ENCODE assay signal across 20 mouse cellular contexts in genomic region chr11:49645677-49646076, GRCm38 (mm10). TPM values are rescaled to one million over a fixed set of nuclear protein-coding genes. Genes with fewer than 3 reads are reported as not detected.
DNase-seq lines count a peak whose midpoint lies in the region; ATAC-seq and TF ChIP-seq lines count a peak whose summit lies in the region.
"Had no signal": no experiment of that assay in that cellular context is flagged by ENCODE, and none has a peak within 500 bp of the region (broad histone marks: within the 10 kb centered on the region; RNA-seq: fewer than 3 reads in every experiment).

No protein-coding gene starts in this region.

- H3K4me1 ChIP-seq in heart, postnatal 0 days (ENCODE audit: control insufficient read depth, insufficient read depth) = peaks cover 9% of the 10 kb centered on the region
- H3K4me1 ChIP-seq in heart, adult 2 months (ENCODE audit: control insufficient read depth, insufficient read depth, low read length) = no peaks in the 10 kb centered on the region
- peaks cover 8% of the 10 kb centered on the region for H3K4me1 ChIP-seq in kidney, embryonic 15.5 days
- no peaks in the 10 kb centered on the region for H3K4me1 ChIP-seq in midbrain, embryonic 13.5 days (replicated peaks)
- no peaks in the 10 kb centered on the region for H3K4me1 ChIP-seq in midbrain, embryonic 15.5 days
- H3K4me1 ChIP-seq in limb, embryonic 14.5 days (ENCODE audit: control insufficient read depth, insufficient read depth, low read length) = 0 out of 2 replicates have a peak, but pooled peaks cover 2% of the 10 kb centered on the region
- H3K4me1 ChIP-seq: forebrain, embryonic 13.5 days had no signal

- H3K9ac ChIP-seq in heart, postnatal 0 days (replicated peaks; ENCODE audit: low read depth, low read length) = no peak overlapping the region
- no peak overlapping the region for H3K9ac ChIP-seq in heart, adult 2 months (ENCODE audit: low read depth, low read length)
- H3K9ac ChIP-seq in kidney, embryonic 15.5 days = no peak overlapping the region
- H3K9ac ChIP-seq in midbrain, embryonic 13.5 days (replicated peaks) = no peak overlapping the region
- H3K9ac ChIP-seq in midbrain, embryonic 15.5 days = no peak overlapping the region
- no peak overlapping the region for H3K9ac ChIP-seq in limb, embryonic 14.5 days (ENCODE audit: low read depth, low read length, severe bottlenecking)
- H3K9ac ChIP-seq: forebrain, embryonic 13.5 days; forebrain, postnatal 0 days; heart, embryonic 13.5 days had no signal

- no peak overlapping the region for H3K4me2 ChIP-seq in heart, postnatal 0 days (ENCODE audit: low read depth, low read length)
- H3K4me2 ChIP-seq in kidney, embryonic 15.5 days = no peak overlapping the region
- H3K4me2 ChIP-seq in midbrain, embryonic 13.5 days (replicated peaks) = no peak overlapping the region
- H3K4me2 ChIP-seq in midbrain, embryonic 15.5 days = no peak overlapping the region
- H3K4me2 ChIP-seq in limb, embryonic 14.5 days (replicated peaks; ENCODE audit: low read depth, low read length, severe bottlenecking) = no peak overlapping the region
- H3K4me2 ChIP-seq: forebrain, embryonic 13.5 days; heart, embryonic 13.5 days had no signal

- no peaks in the 10 kb centered on the region for H3K79me2 ChIP-seq in heart, adult 2 months (replicated peaks; ENCODE audit: control insufficient read depth, insufficient read depth, low read length)

- no peak overlapping the region for H3K27ac ChIP-seq in heart, postnatal 0 days (ENCODE audit: low read depth)
- H3K27ac ChIP-seq in heart, adult 2 months = no peak overlapping the region
- no peak overlapping the region; the same call in 1 of the 2 replicates for H3K27ac ChIP-seq in kidney, embryonic 15.5 days
- H3K27ac ChIP-seq in midbrain, embryonic 13.5 days = no peak overlapping the region
- H3K27ac ChIP-seq in midbrain, embryonic 15.5 days = no peak overlapping the region
- H3K27ac ChIP-seq in limb, embryonic 14.5 days (replicated peaks; ENCODE audit: low read depth, low read length) = no peak overlapping the region
- H3K27ac ChIP-seq: embryonic facial prominence, embryonic 10.5 days; forebrain, embryonic 13.5 days; gastrocnemius, adult 2 months; heart, embryonic 13.5 days; hindbrain, embryonic 10.5 days had no signal

- H3K27me3 ChIP-seq in heart, postnatal 0 days (ENCODE audit: control insufficient read depth, insufficient read depth, low read length) = no peaks in the 10 kb centered on the region
- H3K27me3 ChIP-seq in heart, adult 2 months (ENCODE audit: control insufficient read depth, insufficient read depth, low read length) = no peaks in the 10 kb centered on the region
- no peaks in the 10 kb centered on the region for H3K27me3 ChIP-seq in kidney, embryonic 15.5 days
- no peaks in the 10 kb centered on the region for H3K27me3 ChIP-seq in midbrain, embryonic 13.5 days
- H3K27me3 ChIP-seq in midbrain, embryonic 15.5 days (replicated peaks) = no peaks in the 10 kb centered on the region
- no peaks in the 10 kb centered on the region for H3K27me3 ChIP-seq in limb, embryonic 14.5 days (ENCODE audit: control insufficient read depth, insufficient read depth, low read length)
- H3K27me3 ChIP-seq: forebrain, embryonic 13.5 days; heart, embryonic 13.5 days had no signal

- no peaks in the 10 kb centered on the region for H3K9me3 ChIP-seq in heart, postnatal 0 days (replicated peaks; ENCODE audit: control insufficient read depth, low read length)
- no peaks in the 10 kb centered on the region for H3K9me3 ChIP-seq in kidney, embryonic 15.5 days (replicated peaks)
- no peaks in the 10 kb centered on the region for H3K9me3 ChIP-seq in midbrain, embryonic 13.5 days
- no peaks in the 10 kb centered on the region for H3K9me3 ChIP-seq in midbrain, embryonic 15.5 days
- H3K9me3 ChIP-seq in limb, embryonic 14.5 days (ENCODE audit: control insufficient read depth, low read length) = no peaks in the 10 kb centered on the region
- H3K9me3 ChIP-seq: embryonic facial prominence, embryonic 10.5 days; forebrain, embryonic 13.5 days; heart, embryonic 13.5 days; hindbrain, embryonic 10.5 days had no signal

- H3K36me3 ChIP-seq in heart, postnatal 0 days (replicated peaks; ENCODE audit: control insufficient read depth, insufficient read depth, low read length) = no peaks in the 10 kb centered on the region; the same call in 1 of the 2 replicates
- no peaks in the 10 kb centered on the region for H3K36me3 ChIP-seq in heart, adult 2 months (ENCODE audit: control insufficient read depth, insufficient read depth, low read length)
- H3K36me3 ChIP-seq in kidney, embryonic 15.5 days = no peaks in the 10 kb centered on the region
- no peaks in the 10 kb centered on the region for H3K36me3 ChIP-seq in midbrain, embryonic 13.5 days
- H3K36me3 ChIP-seq in midbrain, embryonic 15.5 days (replicated peaks) = no peaks in the 10 kb centered on the region
- H3K36me3 ChIP-seq in limb, embryonic 14.5 days (ENCODE audit: control insufficient read depth, insufficient read depth, low read length) = no peaks in the 10 kb centered on the region
- H3K36me3 ChIP-seq: embryonic facial prominence, embryonic 10.5 days; hindbrain, embryonic 10.5 days had no signal

- TF ChIP-seq CTCF in heart, postnatal 0 days (IDR thresholded peaks at IDR 0.05; ENCODE audit: low read depth) = no peak
- no peak for TF ChIP-seq CTCF in heart, adult 2 months (IDR thresholded peaks at IDR 0.05)

- no peak for DNase-seq in heart, postnatal 0 days (ENCODE audit: low spot score)
- no peak for DNase-seq in heart, adult 2 months
- no peak for DNase-seq in kidney, postnatal 14 days
- no peak for DNase-seq in limb, embryonic 14.5 days (ENCODE audit: low spot score)
- no peak for DNase-seq in cerebellum, postnatal 10 days
- DNase-seq: adrenal gland, adult 2 months; adrenal gland, postnatal 25 days; cerebellum, adult 18-20 months; cerebellum, adult 9-11 months; forebrain, postnatal 0 days; gastrocnemius, adult 2 months; gastrocnemius, postnatal 25 days had no signal

- intact Hi-C loops in heart, adult 2 months (cut with DNase I) = no loop called here

- 53% methylated on average over 8 of the region's 8 CpGs for WGBS in heart, postnatal 0 days
- 49% methylated on average over 8 of the region's 8 CpGs for WGBS in heart, adult 2 months
- 48% methylated on average over 7 of the region's 8 CpGs for WGBS in kidney, embryonic 15.5 days
- WGBS in midbrain, embryonic 13.5 days = 56% methylated on average over 8 of the region's 8 CpGs
- WGBS in midbrain, embryonic 15.5 days = 65% methylated on average over 8 of the region's 8 CpGs
- WGBS in limb, embryonic 14.5 days = 57% methylated on average over 7 of the region's 8 CpGs

- 0 out of 2 replicates have a peak, but pooled peaks have one; percentile 4 for ATAC-seq in heart, postnatal 0 days (ENCODE audit: insufficient read depth, low read depth)
- peak; percentile 21; the same call in 1 of the 2 replicates for ATAC-seq in kidney, embryonic 15.5 days (replicated peaks; ENCODE audit: low FRiP score)
- 0 out of 2 replicates have a peak, but pooled peaks have one; percentile 28 for ATAC-seq in midbrain, embryonic 13.5 days
- ATAC-seq in midbrain, embryonic 15.5 days (replicated peaks) = no peak
- ATAC-seq in limb, embryonic 14.5 days (ENCODE audit: low FRiP score, low read depth) = peak; percentile 15; the same call in 1 of the 2 replicates
- ATAC-seq: forebrain, embryonic 13.5 days; forebrain, postnatal 0 days had no signal

- H3K4me3 ChIP-seq in heart, postnatal 0 days (ENCODE audit: low read depth, low read length) = no peak overlapping the region
- H3K4me3 ChIP-seq in heart, adult 2 months = no peak overlapping the region
- no peak overlapping the region for H3K4me3 ChIP-seq in kidney, embryonic 15.5 days (replicated peaks)
- no peak overlapping the region for H3K4me3 ChIP-seq in midbrain, embryonic 13.5 days (replicated peaks)
- H3K4me3 ChIP-seq in midbrain, embryonic 15.5 days = no peak overlapping the region
- no peak overlapping the region for H3K4me3 ChIP-seq in limb, embryonic 14.5 days (replicated peaks; ENCODE audit: low read length)
- H3K4me3 ChIP-seq: embryonic facial prominence, embryonic 10.5 days; forebrain, embryonic 13.5 days; gastrocnemius, adult 2 months; heart, embryonic 13.5 days; hindbrain, embryonic 10.5 days had no signal

- no peak for TF ChIP-seq EP300 in heart, postnatal 0 days (IDR thresholded peaks at IDR 0.05; ENCODE audit: low read depth)
- no peak for TF ChIP-seq EP300 in heart, adult 2 months (IDR thresholded peaks at IDR 0.05; ENCODE audit: insufficient read depth, low read depth, low read length)

- no peak for TF ChIP-seq POLR2A in heart, adult 2 months (IDR thresholded peaks at IDR 0.05; ENCODE audit: insufficient read depth, low read depth, low read length)
- TF ChIP-seq POLR2A in limb, embryonic 14.5 days (IDR thresholded peaks at IDR 0.05; ENCODE audit: borderline replicate concordance, extremely low read depth, insufficient read depth, insufficient read length) = no peak

RNA-seq across cellular contexts. Expression of gene Scgb3a1, which starts 17.7 kb away (rescaled TPM):
- total RNA-seq in heart, postnatal 0 days (2014; rRNA removed; ENCODE audit: low replicate concordance) = 2.0 and 82.4 TPM in 2 replicates
- 2.0 and 301 TPM in 2 replicates for polyA plus RNA-seq in heart, postnatal 0 days (2015; fragmentation: Nextera tagmentation; extraction: Ambion mirVana)
- under 1 TPM; 0.52 to 0.86 TPM for total RNA-seq in heart, adult 2 months (2021)
- polyA plus RNA-seq in heart, adult 2 months (2012; rRNA removed) = 1.6 and 709 TPM in 2 replicates
- polyA plus RNA-seq in kidney, embryonic 15.5 days (2015; fragmentation: Nextera tagmentation; extraction: Ambion mirVana) = not detected in 2 replicates
- not detected in 2 replicates for polyA plus RNA-seq in midbrain, embryonic 13.5 days (2015; fragmentation: Nextera tagmentation; extraction: Ambion mirVana)
- not detected in 2 replicates for polyA plus RNA-seq in midbrain, embryonic 15.5 days (2015; fragmentation: Nextera tagmentation; extraction: Ambion mirVana)
- polyA plus RNA-seq in limb, embryonic 14.5 days (2012; rRNA removed) = not detected in 2 replicates
- polyA plus RNA-seq in limb, embryonic 14.5 days (2014; fragmentation: Nextera tagmentation; extraction: Ambion mirVana) = not detected in 2 replicates
- total RNA-seq: adrenal gland, adult 2 months; adrenal gland, postnatal 25 days; forebrain, postnatal 0 days; gastrocnemius, adult 2 months; gastrocnemius, postnatal 25 days had no signal
- polyA plus RNA-seq: adrenal gland, adult 2 months; embryonic facial prominence, embryonic 10.5 days; embryonic facial prominence, embryonic 14.5 days; forebrain, embryonic 13.5 days; forebrain, postnatal 0 days; hindbrain, embryonic 10.5 days had no signal

RNA-seq across cellular contexts. Expression of gene Flt4, which starts 36.6 kb away (rescaled TPM):
- total RNA-seq in heart, postnatal 0 days (2014; rRNA removed; ENCODE audit: low replicate concordance) = 13.6 and 16.5 TPM in 2 replicates
- polyA plus RNA-seq in heart, postnatal 0 days (2015; fragmentation: Nextera tagmentation; extraction: Ambion mirVana) = 3.2 and 3.3 TPM in 2 replicates
- 10 to 100 TPM; 11.8 to 12.2 TPM for total RNA-seq in heart, adult 2 months (2021)
- polyA plus RNA-seq in heart, adult 2 months (2012; rRNA removed) = 9.3 and 12.7 TPM in 2 replicates
- polyA plus RNA-seq in kidney, embryonic 15.5 days (2015; fragmentation: Nextera tagmentation; extraction: Ambion mirVana) = 8.3 and 10.1 TPM in 2 replicates
- 1.2 and 1.8 TPM in 2 replicates for polyA plus RNA-seq in midbrain, embryonic 13.5 days (2015; fragmentation: Nextera tagmentation; extraction: Ambion mirVana)
- polyA plus RNA-seq in midbrain, embryonic 15.5 days (2015; fragmentation: Nextera tagmentation; extraction: Ambion mirVana) = 1.9 TPM in 2 replicates
- 7.1 and 8.6 TPM in 2 replicates for polyA plus RNA-seq in limb, embryonic 14.5 days (2012; rRNA removed)
- polyA plus RNA-seq in limb, embryonic 14.5 days (2014; fragmentation: Nextera tagmentation; extraction: Ambion mirVana) = 6.8 and 7.3 TPM in 2 replicates
